Mouse (Mus musculus) lung, adult 2 months (tissue): ENCODE results near the gene Otud7a.

Source experiments
- CTCF ChIP-seq: fragments of 200-500 bp; IDR thresholded peaks from 2 replicates; pipeline ENCODE4 v1.5.1; 2011; ENCODE audit warnings: mild to moderate bottlenecking, low read length, control low read depth; ENCODE audit not compliant: insufficient read depth
- POLR2A ChIP-seq: fragments of 200-500 bp; IDR thresholded peaks from 2 replicates; pipeline ENCODE4 v1.6.1; 2011; ENCODE audit warnings: low read depth, mild to moderate bottlenecking, control low read depth, low read length, borderline replicate concordance; ENCODE audit errors: extremely low read depth

DNA sequence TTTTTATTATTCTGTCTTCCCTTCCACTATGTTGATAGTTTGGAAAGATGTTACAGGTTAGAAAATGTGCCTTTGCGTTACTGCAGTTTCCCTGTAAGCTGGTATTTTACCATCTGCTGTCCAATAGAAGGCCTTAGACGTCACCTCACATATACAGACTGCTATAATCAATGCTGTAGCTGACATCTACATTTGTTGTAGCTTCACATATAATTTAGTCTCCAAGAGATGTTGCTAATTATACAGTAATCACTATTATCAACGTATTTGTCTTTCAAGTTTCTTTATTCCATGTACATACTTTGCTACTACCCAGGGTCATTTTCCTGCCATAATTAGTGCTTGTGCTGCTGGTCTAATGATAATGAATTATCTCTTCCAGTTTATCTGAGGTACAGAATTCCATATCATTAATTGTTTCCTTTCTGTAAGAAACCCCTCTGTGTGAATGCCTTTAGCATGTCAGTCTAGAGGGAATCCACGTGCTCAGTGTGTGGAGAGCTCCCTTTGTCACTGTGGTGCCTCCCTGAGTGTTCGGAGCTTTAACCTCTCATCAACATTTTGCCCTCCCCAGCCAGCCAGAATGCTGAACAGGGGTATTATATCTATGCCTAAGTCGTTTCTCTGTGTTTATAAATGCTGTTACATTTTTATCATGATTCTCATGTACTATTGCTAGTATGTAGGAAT lies 280.6 kb downstream of the Otud7a start:
- TF ChIP-seq CTCF: no peak
- no peak for TF ChIP-seq POLR2A
